Mouse (Mus musculus) gastrocnemius, adult 2 months (tissue): ENCODE measurements at regions not wholly inside any gene's neighbourhood (a gene's known extent, or its start where the extent isn't known, plus 50 kb on each side); places are given as distances from the start of the nearest gene placed in this dataset.

ENCODE experiments used
- DNase-seq: peaks from one replicate; pipeline ENCODE4 v3.0.0; 2022
- H3K27ac ChIP-seq: fragments of 200-600 bp; 2 replicates; pipeline ENCODE4 v1.8.1; 2022; ENCODE audit warnings: mild to moderate bottlenecking
- H3K4me3 ChIP-seq: fragments of 200-600 bp; 2 replicates; pipeline ENCODE4 v1.8.1; 2022; ENCODE audit warnings: mild to moderate bottlenecking, moderate library complexity
- CTCF ChIP-seq: fragments of 200-600 bp; IDR thresholded peaks from 2 replicates; pipeline ENCODE4 v1.8.1; 2022; ENCODE audit warnings: antibody characterized with exemption, mild to moderate bottlenecking, moderate library complexity
- intact Hi-C: fragments of 180-260 bp; cut with DNase I; formaldehyde crosslinking; loops from one replicate; pipeline ENCODE4 v1.15.1; 2025

DNA sequence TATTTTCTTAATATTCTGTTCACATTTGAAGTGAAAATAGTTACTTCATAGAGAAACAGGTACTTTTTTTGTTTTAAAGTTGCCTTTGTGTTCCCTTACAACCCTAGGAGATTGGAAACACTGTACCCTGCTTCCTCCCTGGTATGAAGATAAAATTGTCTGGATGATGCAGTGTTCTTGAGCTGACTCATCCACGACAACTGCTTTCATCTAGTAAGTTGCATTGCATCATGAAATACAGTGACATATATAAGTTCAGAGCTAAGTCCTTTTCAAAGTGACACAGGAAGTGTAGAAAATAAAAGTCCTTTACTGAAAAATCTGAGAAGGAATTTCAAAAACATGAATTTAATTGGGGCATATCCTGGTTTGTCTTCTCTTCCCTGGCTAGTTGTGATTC, 68.9 kb upstream of the Kcna4 start:
- intact Hi-C loops, result no loop called here
- no peak for TF ChIP-seq CTCF
- Histone ChIP-seq H3K4me3 (no peak overlapping the region), H3K27ac (no peak overlapping the region)
- no peak for DNase-seq

DNA sequence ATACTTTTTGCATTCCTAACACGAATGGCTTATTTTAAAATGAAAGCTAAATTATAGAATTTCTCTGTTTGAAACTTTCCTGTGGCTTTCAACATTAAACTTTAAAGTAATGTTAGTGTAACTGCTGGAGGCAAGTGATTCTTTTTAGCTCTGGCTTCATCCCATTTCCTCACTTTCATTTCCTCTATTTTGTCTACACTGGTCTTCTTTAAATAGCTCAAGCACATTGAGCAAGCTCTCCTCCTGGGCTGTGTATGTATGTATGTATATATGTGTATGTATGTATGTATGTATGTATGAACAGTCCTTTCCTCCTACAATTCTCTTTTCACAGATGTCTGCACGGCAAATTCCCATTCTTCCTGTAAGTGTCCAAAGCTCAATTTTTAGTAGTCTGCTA, 65.8 kb upstream of the Kcna4 start:
- no peak for TF ChIP-seq CTCF
- intact Hi-C loops, result no loop called here
- Histone ChIP-seq H3K27ac (no peak overlapping the region), H3K4me3 (no peak overlapping the region)
- DNase-seq, result no peak

GRCm38 (mm10) chr2:107227486-107227885, 63.0 kb upstream of the Kcna4 start:
- intact Hi-C loops, result no loop called here
- no peak for TF ChIP-seq CTCF
- H3K4me3 ChIP-seq, result no peak overlapping the region
- H3K27ac ChIP-seq, result no peak overlapping the region
- no peak for DNase-seq

DNA sequence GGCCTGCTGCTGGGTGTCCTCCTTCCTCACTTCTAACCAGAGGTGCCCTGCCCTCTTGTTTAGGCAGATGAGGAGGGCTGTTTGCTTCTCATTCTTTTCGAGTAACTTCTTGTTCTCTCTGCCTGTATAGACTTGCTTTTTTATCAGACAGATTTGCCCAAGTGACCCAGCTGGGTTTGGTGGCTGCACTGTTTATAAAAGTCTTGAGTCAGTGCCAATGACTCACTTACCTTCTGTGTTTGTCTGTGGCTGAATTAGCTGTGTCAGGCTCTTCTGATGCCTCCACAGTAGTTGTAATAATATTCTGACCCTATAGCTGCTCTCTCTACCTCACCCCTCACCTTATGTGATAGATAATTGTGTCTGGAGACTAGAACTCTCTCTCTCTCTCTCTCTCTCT, 62.2 kb upstream of the Kcna4 start:
- DNase-seq, result no peak
- intact Hi-C loops, result no loop called here
- no peak overlapping the region for H3K27ac ChIP-seq
- no peak overlapping the region for H3K4me3 ChIP-seq
- TF ChIP-seq CTCF, result no peak

- DNase-seq, result no peak
- Histone ChIP-seq H3K4me3 (no peak overlapping the region), H3K27ac (no peak overlapping the region)
- intact Hi-C loops, result no loop called here
- TF ChIP-seq CTCF, result no peak
Observed at GRCm38 (mm10) chr2:107231680-107232079, 58.8 kb upstream of the Kcna4 start.

GRCm38 (mm10) chr2:107232885-107233284, 57.6 kb upstream of the Kcna4 start:
- no peak for DNase-seq
- intact Hi-C loops, result no loop called here
- no peak for TF ChIP-seq CTCF
- H3K4me3 ChIP-seq, result no peak overlapping the region
- no peak overlapping the region for H3K27ac ChIP-seq
